Comparison of ENCODE assay signal across 24 mouse cellular contexts in the genomic region with DNA sequence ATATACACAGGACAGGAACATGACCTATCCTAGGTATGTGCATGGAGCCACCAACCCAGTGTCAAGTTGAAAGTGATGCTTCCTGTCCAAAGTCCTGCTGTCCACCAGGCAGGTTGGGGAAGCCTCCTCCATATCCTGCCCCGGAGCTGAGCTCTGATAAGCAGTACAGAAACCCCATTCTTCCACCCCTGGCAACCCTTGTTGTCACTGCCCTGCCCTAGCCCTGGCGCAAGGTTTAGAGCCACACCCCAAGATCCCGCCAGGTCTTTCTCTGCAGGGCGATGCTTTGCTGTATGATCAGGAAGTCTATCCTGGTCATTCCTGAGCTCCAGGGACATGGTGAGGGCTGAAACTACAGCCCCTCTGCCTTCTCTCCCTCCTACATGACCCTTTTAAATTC.
"Had no signal": no experiment of that assay in that cellular context is flagged by ENCODE, and none has a peak within 500 bp of the region (broad histone marks: within the 10 kb centered on the region; RNA-seq: fewer than 3 reads in every experiment).

No protein-coding gene starts in this region.

- H3K27ac ChIP-seq: gastrocnemius, adult 2 months; heart, embryonic 10.5 days; hindbrain, embryonic 12.5 days; hindbrain, embryonic 15.5 days; hindbrain, postnatal 0 days; kidney, postnatal 0 days; layer of hippocampus, adult 2 months; left cerebral cortex, adult 2 months; limb, embryonic 12.5 days had no signal

- H3K27me3 ChIP-seq: heart, embryonic 12.5 days; hindbrain, embryonic 15.5 days; limb, embryonic 12.5 days had no signal

- H3K9me3 ChIP-seq: heart, embryonic 10.5 days; heart, embryonic 12.5 days; hindbrain, embryonic 10.5 days; hindbrain, embryonic 12.5 days; hindbrain, embryonic 15.5 days; limb, embryonic 10.5 days; limb, embryonic 12.5 days had no signal

- ATAC-seq: forebrain, embryonic 16.5 days; hindbrain, postnatal 0 days had no signal

- H3K4me2 ChIP-seq: heart, embryonic 12.5 days; hindbrain, embryonic 12.5 days; hindbrain, embryonic 15.5 days; limb, embryonic 12.5 days; liver, embryonic 11.5 days had no signal

- H3K9ac ChIP-seq: heart, embryonic 12.5 days; hindbrain, embryonic 12.5 days; hindbrain, embryonic 15.5 days; limb, embryonic 12.5 days had no signal

- DNase-seq: gastrocnemius, adult 2 months; gastrocnemius, postnatal 10 days; gastrocnemius, postnatal 25 days; heart, adult 18-20 months; heart, postnatal 10 days; heart, postnatal 4 days; kidney, adult 18-20 months; kidney, adult 8-10 months; kidney, postnatal 14 days; kidney, postnatal 4 days; liver had no signal

- H3K4me1 ChIP-seq: hindbrain, embryonic 15.5 days had no signal

- H3K4me3 ChIP-seq: gastrocnemius, adult 2 months; heart, embryonic 10.5 days; heart, embryonic 12.5 days; hindbrain, embryonic 10.5 days; hindbrain, embryonic 12.5 days; hindbrain, embryonic 15.5 days; layer of hippocampus, adult 2 months; left cerebral cortex, adult 2 months; limb, embryonic 10.5 days; limb, embryonic 12.5 days had no signal

- H3K36me3 ChIP-seq: heart, embryonic 10.5 days; heart, embryonic 12.5 days; hindbrain, embryonic 10.5 days; hindbrain, embryonic 12.5 days; hindbrain, embryonic 15.5 days; limb, embryonic 10.5 days; limb, embryonic 12.5 days had no signal
